Mouse (Mus musculus): ENCODE data around the gene Atf6b. TPM values are rescaled to one million over a fixed set of nuclear protein-coding genes. Genes with fewer than 3 reads are reported as not detected.
A peak's percentile ranks its signal among the peaks of the same experiment; 100 is the strongest.

The Atf6b gene
- 12.9 and 13.0 TPM in 2 replicates for polyA plus RNA-seq (2015; fragmentation: Nextera tagmentation; extraction: Ambion mirVana)

- Histone ChIP-seq H3K27me3 (ENCODE audit: insufficient read depth, low read length) (no peaks in the 10 kb centered on the region), H3K9me3 (ENCODE audit: low read length) (no peaks in the 10 kb centered on the region), H3K27ac (ENCODE audit: low read depth) (peak within 1 kb of the TSS; percentile 90), H3K4me1 (ENCODE audit: insufficient read depth) (peaks cover 39% of the 10 kb centered on the region), H3K9ac (replicated peaks) (peak within 1 kb of the TSS; percentile 89), H3K36me3 (replicated peaks; ENCODE audit: insufficient read depth, low read length) (peaks cover 12% of the 10 kb centered on the region), H3K4me2 (ENCODE audit: low read depth, low read length) (peak within 1 kb of the TSS; percentile 94), H3K4me3 (ENCODE audit: low read depth, low read length) (peak within 1 kb of the TSS; percentile 99)
- DNase-seq (peak; percentile 95), ATAC-seq (peak; percentile 95)
- TF ChIP-seq EP300 (IDR thresholded peaks at IDR 0.05; ENCODE audit: low read depth) (no peak; the same call in 1 of the 2 replicates), CTCF (IDR thresholded peaks at IDR 0.05; ENCODE audit: low read depth) (no peak)
- WGBS (ENCODE audit: insufficient replicate concordance) = under 1% methylated on average over 66 of the region's 66 CpGs
Measured at GRCm38 (mm10) chr17:34646906-34647787, at the start of gene Atf6b. Gene Atf6b, plus strand, starts transcription at chr17:34647146.

GRCm38 (mm10) chr17:34597566-34598095, 49.3 kb upstream of the Atf6b start, which contains the start of gene Ager:
Gene Ager, plus strand, starts transcription at chr17:34597862.
- Histone ChIP-seq H3K9ac (replicated peaks) (no peak within 1 kb of the TSS), H3K36me3 (replicated peaks; ENCODE audit: insufficient read depth, low read length) (peaks cover 30% of the 10 kb centered on the region), H3K9me3 (ENCODE audit: low read length) (no peaks in the 10 kb centered on the region), H3K4me3 (ENCODE audit: low read depth, low read length) (no peak within 1 kb of the TSS), H3K4me1 (ENCODE audit: insufficient read depth) (peaks cover 40% of the 10 kb centered on the region), H3K27me3 (ENCODE audit: insufficient read depth, low read length) (no peaks in the 10 kb centered on the region), H3K4me2 (ENCODE audit: low read depth, low read length) (no peak within 1 kb of the TSS), H3K27ac (ENCODE audit: low read depth) (peak within 1 kb of the TSS; percentile 46)
- no peak for TF ChIP-seq CTCF (IDR thresholded peaks at IDR 0.05; ENCODE audit: low read depth)
- TF ChIP-seq EP300 (IDR thresholded peaks at IDR 0.05; ENCODE audit: low read depth) = no peak
- ATAC-seq = no peak
- WGBS (ENCODE audit: insufficient replicate concordance) = 17% methylated on average over 6 of the region's 6 CpGs
- no peak for DNase-seq

GRCm38 (mm10) chr17:34599891-34600290, 47.1 kb upstream of the Atf6b start:
- WGBS (ENCODE audit: insufficient replicate concordance) = 82% methylated on average over 9 of the region's 9 CpGs
- Histone ChIP-seq H3K9ac (replicated peaks) (no peak overlapping the region), H3K4me3 (ENCODE audit: low read depth, low read length) (no peak overlapping the region), H3K36me3 (replicated peaks; ENCODE audit: insufficient read depth, low read length) (peaks cover 21% of the 10 kb centered on the region), H3K27ac (ENCODE audit: low read depth) (no peak overlapping the region), H3K27me3 (ENCODE audit: insufficient read depth, low read length) (no peaks in the 10 kb centered on the region), H3K4me2 (ENCODE audit: low read depth, low read length) (no peak overlapping the region), H3K4me1 (ENCODE audit: insufficient read depth) (peaks cover 36% of the 10 kb centered on the region), H3K9me3 (ENCODE audit: low read length) (no peaks in the 10 kb centered on the region)
- ATAC-seq (no peak), DNase-seq (no peak)
- TF ChIP-seq EP300 (IDR thresholded peaks at IDR 0.05; ENCODE audit: low read depth) = no peak
- no peak for TF ChIP-seq CTCF (IDR thresholded peaks at IDR 0.05; ENCODE audit: low read depth)

- H3K9ac ChIP-seq (replicated peaks) = no peak overlapping the region
- H3K4me2 ChIP-seq (ENCODE audit: low read depth, low read length) = no peak overlapping the region
- peaks cover 41% of the 10 kb centered on the region for H3K4me1 ChIP-seq (ENCODE audit: insufficient read depth)
- no peaks in the 10 kb centered on the region for H3K9me3 ChIP-seq (ENCODE audit: low read length)
- ATAC-seq (no peak), DNase-seq (no peak)
- TF ChIP-seq CTCF (IDR thresholded peaks at IDR 0.05; ENCODE audit: low read depth) (no peak), EP300 (IDR thresholded peaks at IDR 0.05; ENCODE audit: low read depth) (no peak)
- H3K27ac ChIP-seq (ENCODE audit: low read depth) = no peak overlapping the region
- H3K36me3 ChIP-seq (replicated peaks; ENCODE audit: insufficient read depth, low read length) = peaks cover 8% of the 10 kb centered on the region
- H3K27me3 ChIP-seq (ENCODE audit: insufficient read depth, low read length) = no peaks in the 10 kb centered on the region
- 93% methylated on average over 12 of the region's 12 CpGs for WGBS (ENCODE audit: insufficient replicate concordance)
- H3K4me3 ChIP-seq (ENCODE audit: low read depth, low read length) = no peak overlapping the region
Measured at GRCm38 (mm10) chr17:34601796-34602195, 45.1 kb upstream of the Atf6b start.

GRCm38 (mm10) chr17:34603375-34604060, 43.4 kb upstream of the Atf6b start, which contains the start of gene Rnf5:
Gene Rnf5, minus strand, starts transcription at chr17:34603690.
- peak; percentile 88 for ATAC-seq
- Histone ChIP-seq H3K27me3 (ENCODE audit: insufficient read depth, low read length) (no peaks in the 10 kb centered on the region), H3K4me1 (ENCODE audit: insufficient read depth) (peaks cover 52% of the 10 kb centered on the region), H3K4me3 (ENCODE audit: low read depth, low read length) (peak within 1 kb of the TSS; percentile 77), H3K36me3 (replicated peaks; ENCODE audit: insufficient read depth, low read length) (peaks cover 15% of the 10 kb centered on the region), H3K9me3 (ENCODE audit: low read length) (no peaks in the 10 kb centered on the region), H3K9ac (replicated peaks) (peak within 1 kb of the TSS; percentile 86), H3K4me2 (ENCODE audit: low read depth, low read length) (peak within 1 kb of the TSS; percentile 97), H3K27ac (ENCODE audit: low read depth) (peak within 1 kb of the TSS; percentile 96)
- DNase-seq = peak; percentile 85
- TF ChIP-seq CTCF (IDR thresholded peaks at IDR 0.05; ENCODE audit: low read depth) (no peak), EP300 (IDR thresholded peaks at IDR 0.05; ENCODE audit: low read depth) (peak; percentile 89)
- WGBS (ENCODE audit: insufficient replicate concordance) = under 1% methylated on average over 28 of the region's 30 CpGs

Data from liver, postnatal 0 days (tissue).